Mouse (Mus musculus) kidney, adult 9 months (tissue): ENCODE measurements around the gene Myof.

Source experiments
- DNase-seq: peaks from one replicate; pipeline ENCODE4 v3.0.0; 2022

Gene Myof

GRCm38 (mm10) chr19:38043281-38043981 is at the start of gene Myof:
Gene Myof, minus strand, starts transcription at chr19:38043577.
- DNase-seq = peak; percentile 64

GRCm38 (mm10) chr19:38091512-38091985 is 48.2 kb upstream of the Myof start:
- DNase-seq = no peak

DNA sequence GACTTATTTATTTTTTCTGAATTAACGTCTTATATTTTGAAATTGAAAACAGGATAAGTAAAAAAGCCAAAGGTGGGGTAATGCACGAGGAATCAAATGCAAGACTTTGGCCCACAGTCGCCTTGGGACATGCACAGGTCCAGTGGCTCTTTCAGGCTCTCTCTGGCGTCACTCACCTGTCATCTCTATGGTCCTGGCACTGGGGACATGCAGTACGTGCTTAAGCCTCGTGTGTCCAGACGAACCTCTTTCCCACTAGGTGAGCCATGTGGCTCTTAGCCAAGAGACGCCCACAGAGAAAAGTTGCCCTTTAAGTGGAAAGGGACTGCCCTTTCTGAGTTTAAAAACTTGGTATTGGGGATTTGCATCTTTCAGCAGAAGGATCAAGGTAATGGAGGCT is 46.0 kb upstream of the Myof start:
- no peak for DNase-seq

GRCm38 (mm10) chr19:38086948-38087551 is 43.7 kb upstream of the Myof start:
- peak; percentile 23 for DNase-seq

DNA sequence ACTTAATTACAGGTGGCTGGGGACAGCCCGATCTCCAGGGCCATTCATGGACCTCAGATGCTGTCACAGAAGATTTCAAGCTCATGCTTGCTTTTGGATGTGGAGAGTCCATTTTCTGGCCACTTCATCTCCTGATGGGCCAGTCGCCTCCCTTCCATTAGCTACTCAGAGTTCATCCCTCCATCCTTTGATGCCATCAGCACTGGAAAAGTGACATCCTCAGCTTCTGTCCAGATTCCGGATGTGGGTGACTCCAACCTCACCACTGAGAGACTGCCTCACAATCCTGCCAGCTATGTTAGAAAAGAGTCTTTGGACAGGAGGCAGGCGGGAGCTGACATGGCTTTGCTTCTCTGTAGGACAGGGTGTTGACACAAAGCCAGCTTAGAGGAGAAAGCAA is 42.5 kb upstream of the Myof start:
- no peak for DNase-seq

DNA sequence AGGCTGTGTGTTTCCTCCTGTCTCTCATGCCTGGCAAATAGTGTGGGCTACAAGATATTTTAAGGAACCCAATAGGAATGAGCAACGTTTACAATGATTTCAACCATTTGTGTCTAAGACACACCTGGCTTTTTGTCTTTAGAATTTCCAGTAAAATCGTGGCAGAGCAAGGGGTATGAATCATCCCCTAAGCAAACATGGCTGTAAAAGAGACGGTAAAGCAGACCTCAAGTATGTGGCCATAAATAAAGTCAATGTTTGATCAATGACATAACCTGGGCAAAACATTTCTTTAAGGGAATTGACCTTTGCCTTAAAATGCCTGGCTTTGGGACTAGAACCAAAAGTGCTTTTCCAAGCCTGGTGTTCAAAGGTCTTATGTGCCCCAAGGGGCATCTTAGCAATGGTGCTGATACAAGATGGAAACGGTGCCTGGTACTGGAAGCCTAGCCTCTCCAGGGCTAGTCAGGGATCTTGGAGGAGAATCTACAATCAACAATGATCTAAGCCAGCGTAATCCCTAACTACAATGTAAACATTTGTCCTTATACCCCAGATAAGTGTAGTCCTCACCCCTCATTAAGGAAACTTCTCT is 39.7 kb upstream of the Myof start:
- DNase-seq = no peak

- no peak for DNase-seq
Measured at GRCm38 (mm10) chr19:38081361-38081760, 38.0 kb upstream of the Myof start.

DNA sequence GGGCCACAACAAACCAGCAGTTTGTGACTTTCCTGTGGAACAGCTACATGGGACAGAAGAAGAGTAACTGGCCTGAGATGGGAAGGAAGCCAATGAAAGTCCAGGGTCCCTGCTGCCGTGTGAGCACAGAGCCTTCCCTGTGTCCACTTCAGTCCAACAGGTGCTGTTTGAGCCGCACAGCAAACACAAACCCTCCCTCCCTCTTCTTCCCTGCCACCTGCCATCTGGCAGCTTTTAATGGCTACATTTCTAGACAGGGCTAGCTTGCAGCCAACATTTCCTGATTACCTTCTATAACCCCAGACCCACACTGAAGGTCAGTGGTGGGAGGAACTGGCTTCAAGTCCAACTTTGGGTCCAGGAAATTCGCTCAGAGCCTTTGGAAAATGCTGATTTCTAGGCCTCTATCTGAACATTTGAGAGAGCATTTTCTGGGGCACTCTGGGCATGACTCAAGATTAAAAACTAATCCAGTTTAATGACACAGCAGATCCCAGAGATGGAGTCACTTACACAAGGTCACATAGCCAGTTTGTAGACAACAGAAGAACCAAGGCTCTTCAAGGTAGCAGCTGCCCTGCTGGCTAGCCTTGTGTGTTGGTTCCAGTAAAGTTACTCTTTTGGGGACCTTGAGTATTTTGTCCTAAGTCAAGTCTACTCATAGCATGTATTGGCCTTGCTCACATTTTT is 34.6 kb upstream of the Myof start:
- DNase-seq = no peak

DNA sequence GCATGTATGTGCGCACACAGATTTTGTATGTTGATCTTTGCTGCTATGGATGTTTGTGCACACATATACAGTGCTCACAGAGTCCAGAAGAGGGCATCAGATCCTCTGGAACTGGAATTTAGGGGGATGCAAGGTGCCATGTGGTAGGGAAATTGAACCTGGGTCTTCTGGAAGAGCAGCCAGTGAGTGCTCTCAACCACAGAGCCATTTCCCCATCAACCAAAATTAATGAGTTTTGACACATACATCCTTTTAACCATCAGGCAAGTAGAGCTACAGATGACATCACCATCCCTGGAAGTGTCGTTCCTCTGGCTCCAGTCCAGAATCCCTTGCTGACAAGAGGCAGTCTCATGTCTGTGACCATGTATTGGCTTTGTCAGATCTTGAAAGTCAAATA is 32.9 kb upstream of the Myof start:
- DNase-seq = no peak

DNA sequence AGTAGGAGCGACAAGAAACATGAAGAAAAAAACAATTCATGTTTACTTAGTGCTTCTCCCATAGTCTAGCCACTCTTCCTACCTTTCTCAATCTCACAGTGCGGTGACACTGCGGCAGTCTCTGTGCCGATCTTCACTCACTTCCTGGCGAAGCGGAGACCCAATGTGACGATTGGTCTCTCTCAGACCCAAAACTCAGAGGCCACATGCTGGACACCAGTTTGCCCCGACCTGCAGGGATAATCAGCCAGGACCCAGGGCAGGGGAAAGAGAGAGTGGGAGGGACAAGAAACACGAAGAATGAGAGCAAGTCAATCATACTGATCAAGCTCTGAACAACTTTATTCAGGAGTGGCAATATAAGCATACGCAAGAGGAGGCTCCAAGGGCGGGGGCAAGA is 31.7 kb upstream of the Myof start:
- no peak for DNase-seq

GRCm38 (mm10) chr19:38073226-38073625 is 29.8 kb upstream of the Myof start:
- DNase-seq = no peak

DNA sequence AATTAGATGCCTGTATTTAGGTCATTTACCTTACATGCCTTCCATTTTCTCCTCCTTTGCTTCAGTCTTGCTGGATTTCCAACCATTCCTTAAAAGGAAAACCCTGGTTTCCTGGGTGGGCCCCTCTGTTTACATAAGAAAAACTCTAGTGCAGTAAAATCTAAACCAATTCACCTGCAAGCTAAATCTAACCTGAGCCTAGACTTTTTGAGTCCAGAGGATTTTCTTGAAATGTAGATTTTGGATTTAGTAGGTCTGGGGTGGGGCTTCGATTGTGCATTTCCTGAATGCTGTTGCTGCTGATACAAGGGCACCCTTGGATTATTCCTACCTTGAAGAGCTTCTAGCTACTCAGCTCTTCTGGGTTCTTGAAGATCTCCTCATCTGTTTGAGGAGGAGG is 20.7 kb upstream of the Myof start:
- no peak for DNase-seq

DNA sequence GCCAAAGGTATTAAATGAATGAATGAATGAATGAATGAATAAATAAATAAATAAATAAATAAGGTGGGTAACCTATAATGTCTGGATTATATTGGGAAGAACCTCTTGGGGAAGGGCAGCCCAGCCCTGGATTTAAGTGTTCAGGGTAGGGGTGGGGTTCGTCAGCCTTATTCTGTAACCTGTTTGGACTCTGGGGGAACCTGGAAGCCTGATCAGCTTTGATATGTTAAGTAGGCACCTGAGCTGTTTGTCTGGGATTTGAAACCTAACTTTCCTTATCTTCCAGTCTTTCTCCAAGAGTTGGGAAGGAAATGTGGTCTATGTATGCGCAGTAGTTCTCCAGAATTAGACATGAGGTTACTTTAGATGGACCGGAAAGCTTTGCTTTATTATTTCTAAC is 19.8 kb upstream of the Myof start:
- no peak for DNase-seq

- DNase-seq = no peak
Measured at GRCm38 (mm10) chr19:38056931-38057330, 13.6 kb upstream of the Myof start.

- DNase-seq = no peak
Measured at GRCm38 (mm10) chr19:38056276-38056675, 12.9 kb upstream of the Myof start.

DNA sequence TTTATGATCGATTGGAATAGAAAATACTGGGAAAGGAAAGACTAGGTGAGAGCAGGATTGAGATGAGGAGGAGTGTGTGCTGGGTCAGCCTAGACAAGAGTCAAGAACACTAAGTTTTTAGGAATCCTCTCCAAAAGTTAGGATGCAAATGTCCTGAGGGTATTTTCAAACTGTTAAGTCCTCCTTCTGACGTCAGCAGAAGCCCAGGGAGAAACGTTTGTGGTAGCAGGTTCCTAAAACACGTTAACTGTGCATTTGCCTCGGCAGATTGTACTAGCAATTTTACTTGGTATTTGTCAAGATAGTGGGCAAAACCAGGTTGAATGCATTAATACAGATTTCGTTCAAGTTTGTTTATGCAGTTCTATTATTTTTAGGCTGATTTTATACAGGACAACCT is 12.4 kb upstream of the Myof start:
- no peak for DNase-seq

DNA sequence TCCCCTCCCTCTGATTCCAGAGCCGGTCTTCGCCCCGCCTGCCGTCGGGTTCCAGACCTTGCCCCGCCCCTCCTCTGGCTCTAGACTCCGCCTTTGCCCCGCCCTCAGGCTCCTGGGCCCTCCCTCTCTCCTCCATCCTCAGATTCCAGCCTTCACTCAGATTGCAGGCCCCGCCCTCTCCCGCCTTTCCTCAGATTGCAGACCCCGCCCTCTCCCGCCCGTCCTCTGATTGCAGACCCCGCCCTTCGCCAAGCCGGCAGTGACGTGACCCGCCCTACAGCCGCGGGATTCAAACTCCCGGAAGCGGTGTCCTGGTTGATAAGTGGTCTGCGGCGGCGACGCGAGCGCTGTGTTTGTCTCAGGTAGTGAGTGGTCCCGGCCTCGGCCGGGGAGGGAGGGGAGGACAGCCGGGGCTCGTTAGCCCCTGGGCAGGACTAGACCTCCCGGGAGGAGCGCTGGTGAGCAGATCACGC is 11.4 kb upstream of the Myof start, which contains the start of gene Cep55:
TSS of gene Cep55 (plus strand) at position 292 of the 473 bp plus-strand sequence.
- peak; percentile 97 for DNase-seq

GRCm38 (mm10) chr19:38054149-38054719 is 10.9 kb upstream of the Myof start:
- no peak for DNase-seq

DNA sequence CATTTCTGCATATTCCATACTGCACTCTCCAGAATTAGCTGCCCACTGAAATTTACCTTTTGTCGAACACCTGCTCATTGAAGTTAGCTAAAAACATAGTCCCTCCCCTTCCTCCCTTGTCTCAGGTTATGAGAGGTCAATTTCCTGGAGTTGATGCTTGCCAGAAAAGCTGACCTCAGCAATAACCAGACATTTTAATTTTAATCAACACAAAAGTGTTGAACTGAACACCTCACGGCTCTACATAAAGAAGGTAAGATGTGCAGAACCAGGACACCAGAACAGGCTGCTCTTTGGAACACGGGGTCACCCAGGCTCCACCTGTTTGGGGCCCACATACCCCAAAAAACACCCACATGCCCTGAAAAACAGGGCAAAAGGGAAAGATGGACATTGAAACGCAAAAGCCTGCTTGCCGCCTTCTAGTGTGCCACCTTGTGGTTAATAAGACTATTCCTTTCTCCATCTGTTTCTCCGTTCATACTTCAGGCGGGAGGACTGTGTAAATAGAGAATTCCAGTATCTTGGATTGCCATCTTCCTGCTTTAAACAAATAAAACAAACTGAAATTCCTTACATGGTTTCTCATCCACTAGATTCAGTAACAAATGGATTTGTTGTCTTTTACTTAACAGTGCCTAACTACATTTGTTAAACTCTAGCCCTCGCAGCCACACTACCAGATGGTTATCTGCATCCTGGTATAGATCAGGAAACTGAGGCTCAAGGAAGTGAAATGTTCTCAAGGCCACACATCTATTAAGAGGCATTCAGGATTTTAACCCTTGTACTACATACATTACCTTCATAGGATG is 10.1 kb upstream of the Myof start:
- peak; percentile 43 for DNase-seq

DNA sequence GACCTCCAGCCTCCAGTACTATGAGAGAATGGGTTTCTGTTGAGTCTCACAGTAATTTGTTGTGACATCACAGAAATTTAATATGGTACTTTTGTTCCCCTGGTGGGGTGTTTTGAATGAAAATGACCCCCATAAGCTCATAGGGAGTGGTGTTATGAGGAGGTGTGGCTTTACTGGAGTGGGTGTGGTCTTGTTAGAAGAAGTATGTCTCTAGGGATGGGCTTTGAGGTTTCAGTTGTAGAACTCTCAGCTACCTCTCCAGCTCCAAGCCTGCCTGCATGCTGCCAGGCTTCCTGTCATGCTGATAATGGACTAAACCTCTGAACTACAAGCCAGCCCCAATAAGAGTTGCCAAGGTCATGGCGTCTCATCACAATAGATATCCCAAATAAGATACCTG is 6.3 kb upstream of the Myof start:
- no peak for DNase-seq

DNA sequence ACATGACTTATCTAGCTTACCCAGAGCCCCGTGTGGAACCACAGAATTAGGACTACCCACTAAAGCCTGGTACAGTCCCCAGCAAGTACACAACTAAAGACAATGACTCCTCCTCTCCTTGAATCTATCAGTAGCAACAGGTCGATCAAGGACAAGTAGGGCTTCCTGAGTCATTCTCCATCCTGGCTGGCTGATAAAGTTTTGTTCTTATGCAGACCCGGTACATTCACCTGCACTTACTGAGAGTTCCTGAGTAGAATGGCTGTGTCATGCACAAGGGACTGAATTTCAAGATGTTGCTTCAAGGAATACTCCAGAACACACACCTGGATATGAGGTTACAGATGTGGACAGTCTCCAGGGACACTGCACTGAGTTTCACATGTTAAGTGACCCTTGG is 1.8 kb upstream of the Myof start:
- no peak for DNase-seq

GRCm38 (mm10) chr19:38042261-38042722 is 1.1 kb downstream of the Myof start:
- DNase-seq = peak; percentile 48
